Mouse (Mus musculus) heart, postnatal 14 days (tissue): Measurements from ENCODE around the gene Smim13. TPM values are rescaled to one million over a fixed set of nuclear protein-coding genes. Genes with fewer than 3 reads are reported as not detected.
"Not testable (repeated sequence)": the region's sequence is repeated elsewhere in the genome, so short reads cannot be mapped to it uniquely, and the experiment has no call there.

Source experiments
- DNase-seq, 2 experiments: peaks; one replicate each; pipeline ENCODE4 v3.0.0; 2021 to 2022
- intact Hi-C: fragments of 180-260 bp; cut with DNase I; formaldehyde crosslinking; loops from one replicate; pipeline ENCODE4 v1.15.1; 2025
- total RNA-seq, 2 experiments: library from RNA; stranded (reverse); gene quantifications; 2 replicates each; pipeline ENCODE4 v1.2.3; 2021

Smim13 gene
- total RNA-seq, 2 experiments from 2014 or later: 22.5 to 22.7 TPM

DNA sequence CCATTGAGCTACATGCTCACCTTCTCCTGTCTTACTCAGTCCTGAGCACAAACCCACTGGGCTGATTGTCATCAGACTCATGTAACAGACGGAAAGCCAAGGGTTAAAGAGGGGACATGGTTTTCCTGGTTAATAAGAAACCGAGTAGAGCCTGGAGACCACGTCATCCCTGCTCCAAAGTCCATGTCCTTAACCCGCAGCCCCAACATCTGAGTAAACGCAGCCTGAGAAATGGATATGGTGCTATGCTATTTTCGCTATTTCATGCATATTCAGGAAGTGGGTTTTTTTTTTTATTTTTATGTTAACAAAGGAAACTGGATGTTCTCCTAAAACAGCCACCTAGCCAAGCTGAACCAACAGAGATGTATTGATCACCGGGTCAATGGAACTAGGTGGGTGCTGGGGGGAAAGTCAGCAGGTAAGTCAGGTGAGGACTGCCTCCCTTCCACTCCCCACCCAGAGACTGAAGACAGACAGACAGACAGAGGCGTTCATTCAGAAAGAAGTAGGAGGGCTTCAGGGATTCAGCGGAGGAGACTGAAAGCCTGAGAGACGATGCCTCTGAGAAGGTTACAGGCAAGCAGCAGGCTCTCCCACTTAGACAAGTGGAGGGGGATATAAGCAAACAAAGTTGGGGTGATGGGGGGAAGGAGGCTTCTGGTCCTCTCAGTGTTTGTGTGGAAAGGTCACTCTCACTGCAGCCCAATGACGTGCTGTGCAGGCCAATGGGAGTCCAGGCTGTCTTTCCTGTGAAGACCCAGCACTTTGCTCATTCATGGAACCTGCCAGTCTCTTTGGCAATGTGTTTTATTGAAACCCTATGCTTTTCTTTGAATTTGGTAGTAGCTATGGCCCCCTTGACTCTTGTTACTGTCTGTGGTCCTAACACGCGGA is 13.6 kb upstream of the Smim13 start:
- intact Hi-C loops: loop anchor here (5.0 kb wide), 2 partner anchors 149 to 394 kb away; no protein-coding TSS in a partner anchor
- DNase-seq: no peak

DNA sequence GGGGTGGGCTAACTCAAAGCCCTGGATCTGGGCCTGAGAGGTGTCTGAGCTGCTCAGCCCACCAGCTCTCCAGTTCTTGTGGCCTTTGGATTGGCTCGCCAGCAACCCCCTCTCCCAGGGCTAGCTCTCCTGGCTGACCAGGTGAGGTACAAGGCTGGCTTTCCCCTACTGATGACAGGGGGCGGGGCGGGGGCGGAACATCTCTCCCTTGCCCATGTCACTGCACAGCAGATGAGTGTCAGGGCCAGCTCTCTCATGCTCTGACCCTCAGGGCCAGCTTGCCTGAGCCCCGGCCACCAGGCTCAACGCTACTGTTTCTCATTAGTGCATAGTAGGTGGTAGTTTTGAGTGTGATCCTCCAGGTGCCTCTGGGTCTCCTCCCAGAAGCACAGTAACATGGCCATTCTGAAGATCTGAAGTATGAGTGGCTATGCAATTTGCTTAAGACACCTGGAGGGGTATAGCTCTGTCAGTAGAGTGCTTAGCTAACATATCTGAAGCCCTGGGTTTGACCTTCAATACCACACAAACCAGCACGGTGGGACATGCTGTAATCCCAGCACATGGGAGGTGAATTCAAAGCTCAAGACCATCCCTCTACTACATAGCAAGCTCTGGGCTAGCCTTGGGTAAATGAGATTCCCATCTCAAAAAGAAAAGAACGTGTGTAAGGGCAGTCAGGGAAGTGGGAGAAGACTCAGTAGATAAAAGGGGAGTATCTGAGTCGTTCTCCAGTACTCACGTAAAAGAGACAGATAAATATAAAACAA is 11.4 kb upstream of the Smim13 start:
- no peak for DNase-seq
- intact Hi-C loops: loop anchor here (2.0 to 5.0 kb wide), 4 partner anchors 93 to 455 kb away; no protein-coding TSS in a partner anchor

DNA sequence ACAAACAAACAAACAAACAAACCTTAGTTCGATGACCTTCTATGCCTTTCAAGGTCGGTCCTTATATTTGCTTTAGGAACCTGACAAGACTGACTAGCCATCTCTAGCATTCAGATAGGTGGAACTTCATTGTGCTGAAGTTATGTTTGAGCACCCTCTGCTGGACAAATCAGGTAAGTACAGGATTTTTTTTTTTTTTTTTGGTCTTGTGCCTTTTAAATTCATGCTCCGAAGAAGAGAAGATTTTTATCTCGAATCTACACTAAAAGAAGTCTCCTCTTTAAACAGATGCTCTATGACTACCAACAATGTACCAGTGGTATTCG is 10.9 kb upstream of the Smim13 start:
- intact Hi-C loops: loop anchor here (2.0 to 5.0 kb wide), 4 partner anchors 94 to 456 kb away; no protein-coding TSS in a partner anchor
- no peak for DNase-seq

DNA sequence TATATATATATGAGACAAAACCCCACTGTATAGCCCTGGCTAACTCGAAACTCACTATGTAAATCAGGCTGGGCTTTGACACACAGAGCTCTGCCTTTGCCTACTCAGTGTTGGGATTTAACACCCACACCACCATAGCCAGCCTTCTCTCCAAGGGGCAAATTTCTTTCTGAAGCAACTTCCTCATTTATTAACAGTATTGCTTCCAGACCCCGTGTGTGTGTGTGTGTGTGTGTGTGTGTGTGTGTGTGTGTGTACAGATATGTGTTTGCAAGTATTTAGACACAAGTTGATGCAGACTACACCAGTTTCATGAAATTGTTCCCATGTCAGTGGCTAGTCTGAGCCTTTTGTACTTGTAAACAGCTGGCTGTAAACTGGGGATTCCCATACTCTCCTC is 8.1 kb upstream of the Smim13 start:
- no peak for DNase-seq
- intact Hi-C loops: no loop called here

DNA sequence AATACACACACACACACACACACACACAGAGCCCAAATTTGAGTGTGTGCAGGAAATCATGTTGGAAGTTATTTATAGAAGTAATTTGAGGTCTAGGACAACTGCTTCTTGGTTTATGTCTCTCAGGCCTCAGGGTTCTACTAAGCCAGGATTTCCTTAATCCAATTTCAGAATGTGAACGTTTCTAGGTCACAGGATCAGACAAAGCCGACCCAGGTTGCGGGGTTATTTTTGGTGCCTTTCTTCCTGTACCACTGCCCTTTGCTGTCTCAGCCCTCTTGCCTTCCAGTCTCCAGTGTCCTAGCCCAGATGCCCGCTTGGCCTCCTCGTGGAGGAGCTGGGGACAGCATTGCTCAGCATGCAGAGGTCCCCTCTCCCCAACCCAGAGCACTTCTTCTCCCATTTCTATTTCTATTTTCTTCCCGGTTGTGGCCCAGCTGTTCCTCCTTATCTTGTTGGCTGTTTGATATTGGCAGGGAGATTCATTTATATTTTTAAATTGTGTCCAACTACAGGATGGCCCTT is 5.3 kb upstream of the Smim13 start:
- intact Hi-C loops: no loop called here
- peak in 1 of 2 experiments; percentile 23 for DNase-seq

DNA sequence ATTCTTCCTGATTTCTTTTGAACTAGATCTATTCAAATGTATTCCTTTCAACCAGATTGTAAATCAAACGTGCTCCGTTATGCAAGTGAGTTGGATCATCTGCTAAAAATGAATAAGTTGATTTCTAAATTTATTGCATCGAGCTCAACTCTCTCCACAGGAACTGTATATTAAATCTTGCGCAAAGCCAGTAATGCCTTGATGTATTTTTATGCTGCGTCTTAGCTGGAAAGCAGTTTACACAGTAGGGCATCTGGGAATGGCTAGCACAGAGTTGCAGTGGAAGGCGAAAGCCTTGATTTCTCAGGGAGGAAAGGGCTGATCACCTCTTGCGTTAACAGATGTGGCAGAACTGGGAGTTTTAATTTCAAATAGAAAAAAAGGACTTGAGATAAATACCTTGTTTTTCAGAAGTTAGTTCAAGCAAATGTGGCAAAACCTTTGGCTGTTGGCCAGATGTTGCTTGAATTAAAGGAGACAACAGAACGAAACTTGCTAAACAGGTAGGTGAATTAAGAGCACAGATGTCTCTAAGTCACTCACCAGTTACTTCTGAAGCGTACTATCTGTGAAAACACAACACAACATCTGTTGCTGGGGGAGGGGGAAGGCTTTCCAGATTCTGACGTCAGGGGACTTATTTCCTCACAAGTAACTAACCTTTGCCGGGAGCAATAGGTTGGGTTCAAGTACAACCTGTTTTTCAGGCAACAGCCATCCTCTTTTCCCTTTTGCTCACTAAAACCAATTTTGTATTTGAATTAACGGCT is 708 bp upstream of the Smim13 start:
- intact Hi-C loops: no loop called here
- DNase-seq: peak in 1 of 2 experiments; percentile 37

DNA sequence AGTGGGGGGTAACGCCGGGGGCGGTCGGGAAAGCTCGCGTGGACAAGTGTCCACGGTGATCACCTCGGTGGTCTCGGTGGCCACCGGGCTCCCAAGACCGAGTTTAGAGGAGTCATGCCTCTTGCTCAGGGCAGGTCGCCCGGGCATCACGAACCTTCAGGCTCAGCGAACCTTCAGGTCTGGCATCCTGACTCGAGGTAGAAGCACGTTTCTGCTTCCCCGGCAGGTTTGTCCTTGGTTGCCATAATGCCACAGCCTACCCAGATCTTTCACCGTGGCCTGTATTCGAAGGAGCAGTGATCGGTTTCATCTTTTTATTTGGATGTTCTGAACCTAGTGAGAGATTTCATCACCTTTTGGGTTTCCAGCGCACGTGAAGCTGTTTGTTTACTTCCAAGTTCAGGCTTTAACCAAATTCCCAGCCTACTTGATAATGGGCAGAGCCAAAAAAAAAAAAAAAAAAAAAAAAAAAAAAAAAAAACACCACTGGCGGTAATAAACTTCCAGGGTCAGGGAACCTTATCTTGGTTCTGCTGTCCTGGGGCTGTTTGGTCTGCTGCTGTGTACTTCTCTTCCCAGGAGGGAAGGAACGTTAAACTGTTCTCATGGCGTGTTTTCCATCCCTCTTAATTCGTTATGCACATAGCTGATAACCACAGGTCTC is 806 bp downstream of the Smim13 start:
- intact Hi-C loops: no loop called here

DNA sequence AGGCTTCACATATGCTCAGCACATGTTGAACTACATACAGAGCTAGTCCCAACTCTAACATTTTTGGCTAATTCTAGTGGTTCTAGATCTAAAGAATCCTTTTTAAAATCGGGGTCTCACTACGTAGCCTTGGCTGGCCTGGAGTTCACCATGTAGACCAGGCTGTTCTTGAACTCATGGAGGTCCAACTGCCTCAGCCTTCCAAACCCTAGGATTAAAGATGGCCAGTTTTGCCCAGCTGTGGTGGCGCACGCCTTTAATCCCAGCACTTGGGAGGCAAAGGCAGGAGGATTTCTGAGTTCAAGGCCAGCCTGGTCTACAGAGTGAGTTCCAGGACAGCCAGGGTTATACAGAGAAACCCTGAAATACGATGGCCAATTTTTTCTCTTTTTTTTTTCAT is 1.6 kb downstream of the Smim13 start:
- DNase-seq, intact Hi-C loops: not testable (repeated sequence)

More for the DNA sequence above, 806 bp downstream of the Smim13 start:
- DNase-seq: no peak

DNA sequence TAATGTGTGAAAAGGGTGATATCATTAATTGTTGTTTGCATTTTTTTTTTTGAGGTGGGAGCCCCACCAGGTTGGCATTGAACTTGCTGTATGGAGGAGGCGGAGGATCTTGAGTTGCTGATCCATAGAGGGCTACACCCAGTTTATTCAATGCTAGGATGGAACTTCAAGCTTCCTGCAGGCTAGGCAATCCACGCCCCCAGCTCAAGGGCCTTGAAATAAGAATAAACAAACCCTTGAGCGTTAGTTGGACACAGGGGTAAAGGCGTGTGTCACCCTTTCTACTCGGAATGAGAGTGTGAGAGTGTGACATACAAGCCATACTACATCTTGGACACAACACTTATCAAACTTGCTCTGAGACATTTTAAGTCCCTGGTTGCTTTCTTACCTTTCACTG is 2.0 kb downstream of the Smim13 start:
- DNase-seq: no peak
- intact Hi-C loops: no loop called here

DNA sequence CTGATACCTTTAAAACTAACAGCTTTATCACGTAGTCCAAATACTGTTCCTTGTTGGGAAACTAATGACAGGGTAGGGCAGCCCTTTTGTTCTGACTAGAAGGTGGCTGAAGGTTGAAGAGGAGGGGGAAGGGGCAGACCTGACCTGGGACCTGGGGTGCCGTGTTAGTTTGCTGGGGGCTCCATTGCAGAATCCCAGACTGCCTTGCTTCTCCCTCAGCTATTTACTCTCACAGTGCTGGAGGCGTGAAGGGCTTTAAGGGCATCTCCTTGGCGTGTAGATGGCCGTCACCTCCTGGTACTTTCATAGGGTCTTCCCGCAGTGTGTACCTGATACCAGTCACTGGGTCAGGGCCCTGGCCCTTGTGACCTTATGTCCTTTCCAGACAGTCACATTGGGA is 2.5 kb downstream of the Smim13 start:
- intact Hi-C loops: no loop called here
- no peak for DNase-seq

DNA sequence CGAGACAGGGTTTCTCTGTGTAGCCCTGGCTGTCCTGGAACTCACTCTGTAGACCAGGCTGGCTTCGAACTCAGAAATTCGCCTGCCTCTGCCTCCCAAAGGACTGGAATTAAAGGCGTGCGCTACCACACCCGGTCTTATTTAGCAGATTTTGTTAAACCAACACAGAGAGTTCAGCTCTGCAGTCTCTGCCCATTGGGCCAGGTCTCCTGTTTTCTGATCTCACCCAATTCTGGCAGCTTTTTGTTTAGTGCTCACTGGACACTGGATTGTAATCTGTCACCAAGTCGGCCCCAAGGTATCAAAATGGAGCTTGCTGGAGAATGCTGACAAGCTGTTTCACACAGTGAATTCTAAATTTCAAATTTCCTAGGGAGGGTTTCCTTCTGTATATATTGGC is 3.1 kb downstream of the Smim13 start:
- no peak for DNase-seq
- intact Hi-C loops: no loop called here

DNA sequence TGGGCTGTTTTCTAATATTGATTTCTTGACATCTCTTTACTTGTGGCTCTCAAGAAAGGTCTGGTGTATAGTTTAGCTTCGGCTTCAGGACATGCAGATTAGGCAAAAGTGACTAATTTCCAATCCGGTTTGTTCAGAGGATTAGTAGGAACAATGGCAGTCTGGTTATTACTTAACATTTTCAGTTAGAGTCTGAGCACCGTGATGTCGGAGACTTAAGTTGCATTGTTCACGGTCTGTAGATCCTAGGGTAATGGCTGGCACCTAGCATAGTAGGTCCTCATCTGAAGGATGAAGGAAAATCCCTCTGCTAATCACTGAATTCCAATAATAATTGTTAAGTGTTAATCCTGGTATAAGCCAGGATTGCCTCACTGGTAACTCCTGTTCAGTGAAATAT is 6.5 kb downstream of the Smim13 start:
- no peak for DNase-seq
- intact Hi-C loops: no loop called here

DNA sequence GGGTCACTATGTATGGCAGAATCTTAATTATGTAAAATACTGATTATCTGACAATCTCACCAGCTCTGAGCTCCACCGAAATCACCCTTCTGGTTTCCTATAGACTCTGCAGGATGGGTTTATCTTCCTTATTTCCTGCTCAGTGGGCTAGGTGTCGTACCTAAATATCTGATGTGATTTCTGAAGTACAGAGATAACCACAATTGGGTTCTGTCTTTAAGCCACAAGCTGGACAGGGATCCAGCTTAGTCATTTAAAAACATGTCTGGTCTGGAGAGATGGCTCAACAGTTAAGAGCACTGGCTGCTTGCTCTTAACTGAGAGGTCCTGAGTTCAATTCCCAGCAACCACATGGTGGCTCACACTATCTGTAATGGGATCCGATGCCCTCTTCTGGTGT is 7.3 kb downstream of the Smim13 start:
- intact Hi-C loops: no loop called here
- DNase-seq: no peak

DNA sequence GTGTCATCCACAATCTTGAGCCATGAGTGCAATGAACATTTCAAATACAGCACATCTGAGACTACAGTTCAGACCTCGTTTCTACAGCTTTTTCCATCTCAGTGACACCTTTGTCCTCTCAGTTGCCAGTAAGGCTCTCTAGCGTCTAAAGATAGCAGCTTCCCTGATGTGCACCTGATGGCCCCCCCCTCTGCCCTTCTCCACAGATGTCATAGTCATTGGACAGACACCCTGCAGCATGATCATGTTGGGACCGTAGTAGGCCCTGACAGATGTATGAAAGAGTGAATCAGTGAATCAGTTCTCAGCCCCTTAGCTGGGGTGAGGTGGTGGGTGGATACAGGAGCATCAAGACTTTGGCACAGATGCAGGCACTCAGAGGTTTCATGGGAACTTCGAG is 8.2 kb downstream of the Smim13 start:
- intact Hi-C loops: no loop called here
- DNase-seq: no peak

DNA sequence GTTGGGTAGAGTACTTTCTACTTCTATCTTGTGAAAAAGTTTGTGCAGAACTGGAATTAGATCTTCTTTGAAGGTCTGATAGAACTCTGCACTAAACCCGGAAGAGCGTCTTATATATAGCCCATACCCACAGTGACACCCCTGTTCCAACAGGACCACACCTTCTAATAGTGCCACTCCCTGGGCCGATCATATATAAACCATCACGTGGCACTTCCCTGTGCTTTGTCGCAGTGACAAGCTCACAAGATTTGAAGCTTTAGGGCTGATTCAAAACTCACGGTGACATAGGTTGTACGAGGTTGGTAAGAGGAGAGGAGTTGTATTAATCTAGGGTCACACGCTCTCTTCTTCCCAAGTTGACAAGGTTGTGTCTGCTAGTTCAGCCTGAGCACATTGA is 12.0 kb downstream of the Smim13 start:
- DNase-seq, intact Hi-C loops: not testable (repeated sequence)

DNA sequence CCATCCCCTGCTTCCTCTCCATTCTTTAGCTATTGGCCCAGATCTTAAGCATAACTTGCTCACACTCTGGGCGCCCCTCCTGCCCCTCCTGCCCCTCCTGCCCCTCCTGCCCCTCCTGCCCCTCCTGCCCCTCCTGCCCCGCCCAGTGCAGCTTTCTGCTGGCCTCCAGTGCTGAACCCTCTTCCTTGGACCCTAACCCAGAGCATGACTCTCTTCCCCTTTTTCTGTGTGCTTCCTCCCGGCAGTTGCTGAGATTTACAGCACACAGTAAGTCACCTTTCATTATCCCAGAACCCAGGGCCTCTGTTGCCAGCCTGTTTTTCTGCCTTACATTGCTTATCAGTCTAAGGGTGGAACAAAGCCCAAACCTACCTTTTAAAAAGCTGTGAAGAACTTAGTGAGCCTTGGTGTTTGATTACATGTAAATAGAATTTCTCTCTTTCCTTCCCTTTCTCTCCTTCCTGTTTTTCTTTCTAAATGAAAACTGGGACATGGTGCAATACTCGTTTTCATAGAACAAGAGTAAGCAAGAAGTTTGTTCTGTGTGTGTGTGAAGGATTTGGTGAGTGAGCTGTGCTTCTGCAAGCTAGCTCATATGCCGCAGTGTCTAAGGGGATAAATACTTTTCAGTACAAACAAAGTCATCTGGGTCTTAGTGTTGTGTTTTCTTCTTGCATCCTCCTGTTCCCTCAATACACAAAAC is 13.8 kb downstream of the Smim13 start:
- intact Hi-C loops: no loop called here
- DNase-seq: no peak

DNA sequence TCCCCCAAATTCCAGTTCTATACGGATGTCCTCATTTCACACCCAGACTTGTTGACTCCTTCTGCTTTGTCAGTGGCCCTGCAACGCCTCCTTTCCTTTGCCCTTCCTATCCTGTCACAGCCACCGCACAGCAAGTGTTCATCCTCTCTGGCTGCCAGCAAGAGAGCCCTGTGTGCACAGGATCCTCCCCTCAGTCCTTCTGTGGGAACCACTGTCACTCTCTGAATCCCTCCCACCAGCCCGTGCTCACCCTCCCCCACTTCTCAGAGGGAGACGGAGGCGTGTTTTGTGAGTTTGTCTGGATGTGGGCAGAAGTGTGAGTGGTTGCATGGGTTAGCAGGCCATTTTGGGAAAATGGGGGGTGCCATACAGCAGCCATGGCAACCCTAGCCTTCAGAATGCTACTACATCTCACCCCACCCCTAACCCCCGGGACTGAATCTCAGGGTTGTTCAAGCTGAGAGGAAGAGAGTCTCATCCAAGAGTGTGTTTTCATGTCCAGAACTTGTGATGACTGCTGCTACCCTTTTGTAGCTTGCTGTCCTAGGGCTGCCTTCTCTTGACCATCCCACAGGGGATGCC is 18.3 kb downstream of the Smim13 start:
- no peak for DNase-seq
- intact Hi-C loops: no loop called here

DNA sequence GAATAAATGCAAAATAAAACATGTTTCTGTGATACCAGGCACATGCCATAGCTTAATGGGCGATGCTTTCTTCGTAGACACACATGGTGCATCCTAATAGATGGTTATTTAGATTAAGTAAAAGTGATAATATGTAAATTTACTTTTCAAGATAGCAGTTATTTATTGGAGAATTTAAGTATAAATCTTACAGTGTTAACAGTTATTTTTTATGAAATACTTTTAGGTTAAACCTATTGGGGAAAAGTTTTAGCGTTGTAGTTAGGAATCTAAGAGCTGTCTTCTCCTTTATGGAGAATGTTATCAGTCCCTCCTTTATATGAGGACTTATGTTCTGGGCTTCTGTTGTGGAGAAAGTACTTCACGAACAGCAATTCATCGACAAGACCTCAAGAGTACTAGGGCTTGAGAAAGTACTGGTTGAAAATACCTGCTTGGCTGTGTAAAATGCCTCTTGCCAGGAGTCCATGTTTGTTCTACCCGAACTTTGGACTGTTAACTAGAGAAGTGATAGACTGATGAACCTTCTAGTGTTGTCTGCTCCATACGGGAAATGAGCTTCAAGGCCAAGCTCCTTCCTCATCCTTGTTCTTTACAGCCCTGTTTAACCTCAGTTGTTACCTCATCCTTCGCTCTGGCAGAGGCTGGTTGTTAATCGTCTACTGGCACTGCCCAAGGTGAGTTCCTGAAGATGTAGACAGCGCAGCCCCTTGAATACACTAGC is 24.4 kb downstream of the Smim13 start, which contains the start of gene Gm17364:
TSS of gene Gm17364 (minus strand) at position 51 of the 724 bp plus-strand sequence.
- no peak for DNase-seq
- intact Hi-C loops: no loop called here
